Mouse (Mus musculus) lung, postnatal 0 days (tissue): ENCODE measurements at regions not wholly inside any gene's neighbourhood (a gene's known extent, or its start where the extent isn't known, plus 50 kb on each side); places are given as distances from the start of the nearest gene placed in this dataset.
A peak's percentile ranks its signal among the peaks of the same experiment; 100 is the strongest.

Experiments
- ATAC-seq: fragments of 200-750 bp; cut with Nextera tagmentation; 2 replicates; pipeline ENCODE4 v1.8.0; 2017; ENCODE audit warnings: moderate library complexity
- DNase-seq: peaks from one replicate; pipeline ENCODE4 v3.0.0-alpha.2; 2016; ENCODE audit warnings: low spot score
- H3K27ac ChIP-seq: fragments of 300-500 bp; sonication (generic); 2 replicates; pipeline ENCODE4 v1.5.1; 2014; ENCODE audit warnings: antibody characterized with exemption, mild to moderate bottlenecking, low read length, mixed read lengths
- H3K27me3 ChIP-seq: fragments of 300-500 bp; sonication (generic); replicated peaks from 2 replicates; pipeline ENCODE4 v1.6.1; 2014; ENCODE audit warnings: low read length, mixed read lengths; ENCODE audit not compliant: insufficient read depth
- H3K36me3 ChIP-seq: fragments of 300-500 bp; sonication (generic); 2 replicates; pipeline ENCODE4 v1.6.1; 2014; ENCODE audit warnings: low read length, mixed read lengths; ENCODE audit not compliant: insufficient read depth
- H3K4me1 ChIP-seq: fragments of 300-500 bp; sonication (generic); 2 replicates; pipeline ENCODE4 v1.6.1; 2014; ENCODE audit warnings: antibody characterized with exemption, low read depth, low read length, mixed read lengths; ENCODE audit not compliant: insufficient read depth
- H3K4me2 ChIP-seq: fragments of 300-500 bp; sonication (generic); replicated peaks from 2 replicates; pipeline ENCODE4 v1.6.1; 2014; ENCODE audit warnings: low read depth, mild to moderate bottlenecking, low read length, moderate library complexity, mixed read lengths
- H3K4me3 ChIP-seq: fragments of 300-500 bp; sonication (generic); 2 replicates; pipeline ENCODE4 v1.5.1; 2014; ENCODE audit warnings: low read depth, low read length
- H3K9ac ChIP-seq: fragments of 300-500 bp; sonication (generic); replicated peaks from 2 replicates; pipeline ENCODE4 v1.6.1; 2014; ENCODE audit warnings: low read depth, mild to moderate bottlenecking
- H3K9me3 ChIP-seq: fragments of 300-500 bp; sonication (generic); 2 replicates; pipeline ENCODE4 v1.6.1; 2016; ENCODE audit warnings: low read length, mixed read lengths
- CTCF ChIP-seq: IDR thresholded peaks from 2 replicates; pipeline ENCODE4 v1.5.1; 2016; ENCODE audit warnings: antibody characterized with exemption, mild to moderate bottlenecking
- EP300 ChIP-seq: IDR thresholded peaks from 2 replicates; pipeline ENCODE4 v1.6.1; 2016; ENCODE audit warnings: antibody characterized with exemption, mild to moderate bottlenecking, control low read depth
- WGBS: fragments of 180-500 bp; shearing (Covaris S2); extraction: QIAGEN DNeasy Blood & Tissue Kit; methylation state at CpG from one replicate; pipeline ENCODE4 v1.1.7; 2014; 5-methylcytosine and 5-hydroxymethylcytosine counted together

GRCm38 (mm10) chr4:12452086-12452485 is 280.3 kb upstream of the Fam92a start:
- 82% methylated on average over 2 of the region's 2 CpGs for WGBS
- no peaks in the 10 kb centered on the region for H3K4me1 ChIP-seq

DNA sequence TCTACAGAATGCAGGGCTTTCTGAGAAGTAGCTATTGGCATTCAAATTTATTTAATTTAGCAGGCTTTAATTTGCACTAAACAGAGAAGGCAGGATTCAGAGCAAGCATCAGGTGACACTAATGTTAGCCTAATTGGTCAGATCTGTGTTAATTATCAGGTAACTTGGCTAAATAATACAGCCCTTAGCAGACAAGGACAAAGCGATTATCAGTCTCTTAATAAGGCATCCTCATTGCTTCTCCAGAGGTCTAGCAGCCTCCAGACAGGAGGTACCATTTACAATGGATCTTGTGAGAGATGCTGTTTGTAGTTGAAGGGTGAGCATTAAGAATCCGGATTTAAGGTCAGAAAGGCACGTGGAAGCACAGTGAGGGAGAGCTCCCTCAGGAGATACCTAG is 253.7 kb upstream of the Fam92a start:
- no peak for TF ChIP-seq CTCF
- TF ChIP-seq EP300 = no peak
- H3K4me1 ChIP-seq = no peaks in the 10 kb centered on the region
- no peaks in the 10 kb centered on the region for H3K9me3 ChIP-seq
- no peaks in the 10 kb centered on the region for H3K27me3 ChIP-seq
- no peak overlapping the region for H3K9ac ChIP-seq
- H3K4me3 ChIP-seq = no peak overlapping the region
- 43% methylated on average over 3 of the region's 3 CpGs for WGBS
- ATAC-seq (no peak), DNase-seq (no peak)
- no peaks in the 10 kb centered on the region for H3K36me3 ChIP-seq
- no peak overlapping the region for H3K27ac ChIP-seq
- H3K4me2 ChIP-seq = no peak overlapping the region

More at GRCm38 (mm10) chr4:12452086-12452485, 280.3 kb upstream of the Fam92a start:
- Histone ChIP-seq H3K9ac (no peak overlapping the region), H3K36me3 (no peaks in the 10 kb centered on the region), H3K9me3 (no peaks in the 10 kb centered on the region), H3K4me3 (no peak overlapping the region), H3K4me2 (no peak overlapping the region), H3K27ac (no peak overlapping the region), H3K27me3 (no peaks in the 10 kb centered on the region)
- no peak for TF ChIP-seq CTCF
- no peak for TF ChIP-seq EP300
- DNase-seq (no peak), ATAC-seq (no peak)

- ATAC-seq = no peak
These were observed 250.0 kb upstream of the Fam92a start for GRCm38 (mm10) chr4:12421628-12422319.

DNA sequence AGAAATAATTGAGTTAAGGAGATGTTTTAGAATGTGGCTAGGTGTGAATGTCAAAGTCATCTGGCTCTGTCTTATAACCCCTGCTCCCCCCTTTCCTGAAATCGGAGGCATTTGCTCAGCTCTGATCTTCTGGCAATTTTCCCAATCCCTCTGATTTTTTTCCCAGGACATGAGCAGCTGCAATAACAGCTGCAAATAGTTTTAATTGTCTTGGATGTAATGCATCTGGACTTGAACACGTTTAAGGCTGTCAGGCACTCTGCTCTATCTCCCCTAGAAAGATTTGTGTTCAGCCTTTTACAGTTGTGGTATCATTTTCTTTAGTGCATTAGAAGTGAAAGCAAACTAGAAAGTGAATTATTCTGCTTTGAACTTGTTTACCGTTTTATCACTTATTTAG is 246.3 kb upstream of the Fam92a start:
- Histone ChIP-seq H3K27ac (no peak overlapping the region), H3K4me1 (no peaks in the 10 kb centered on the region), H3K4me2 (no peak overlapping the region), H3K4me3 (no peak overlapping the region), H3K9me3 (no peaks in the 10 kb centered on the region), H3K9ac (no peak overlapping the region), H3K36me3 (no peaks in the 10 kb centered on the region), H3K27me3 (no peaks in the 10 kb centered on the region)
- WGBS = 36% methylated on average over 3 of the region's 3 CpGs
- DNase-seq = peak; percentile 63
- TF ChIP-seq CTCF (no peak), EP300 (no peak)
- ATAC-seq = peak; percentile 60

More at GRCm38 (mm10) chr4:12421628-12422319, 250.0 kb upstream of the Fam92a start:
- Histone ChIP-seq H3K27ac (no peak overlapping the region), H3K4me3 (no peak overlapping the region), H3K4me2 (no peak overlapping the region), H3K27me3 (no peaks in the 10 kb centered on the region), H3K9me3 (no peaks in the 10 kb centered on the region), H3K4me1 (no peaks in the 10 kb centered on the region), H3K9ac (no peak overlapping the region), H3K36me3 (no peaks in the 10 kb centered on the region)
- WGBS = 65% methylated on average over 16 of the region's 16 CpGs
- DNase-seq = no peak
- no peak for TF ChIP-seq CTCF
- TF ChIP-seq EP300 = no peak

GRCm38 (mm10) chr4:12395344-12395743 is 223.5 kb upstream of the Fam92a start:
- Histone ChIP-seq H3K27ac (no peak overlapping the region), H3K4me2 (no peak overlapping the region), H3K4me3 (no peak overlapping the region), H3K9me3 (no peaks in the 10 kb centered on the region), H3K4me1 (no peaks in the 10 kb centered on the region), H3K36me3 (no peaks in the 10 kb centered on the region), H3K9ac (no peak overlapping the region), H3K27me3 (no peaks in the 10 kb centered on the region)
- ATAC-seq = no peak
- WGBS = 71% methylated on average over 1 of the region's 1 CpGs
- TF ChIP-seq CTCF (no peak), EP300 (no peak)
- DNase-seq = no peak

DNA sequence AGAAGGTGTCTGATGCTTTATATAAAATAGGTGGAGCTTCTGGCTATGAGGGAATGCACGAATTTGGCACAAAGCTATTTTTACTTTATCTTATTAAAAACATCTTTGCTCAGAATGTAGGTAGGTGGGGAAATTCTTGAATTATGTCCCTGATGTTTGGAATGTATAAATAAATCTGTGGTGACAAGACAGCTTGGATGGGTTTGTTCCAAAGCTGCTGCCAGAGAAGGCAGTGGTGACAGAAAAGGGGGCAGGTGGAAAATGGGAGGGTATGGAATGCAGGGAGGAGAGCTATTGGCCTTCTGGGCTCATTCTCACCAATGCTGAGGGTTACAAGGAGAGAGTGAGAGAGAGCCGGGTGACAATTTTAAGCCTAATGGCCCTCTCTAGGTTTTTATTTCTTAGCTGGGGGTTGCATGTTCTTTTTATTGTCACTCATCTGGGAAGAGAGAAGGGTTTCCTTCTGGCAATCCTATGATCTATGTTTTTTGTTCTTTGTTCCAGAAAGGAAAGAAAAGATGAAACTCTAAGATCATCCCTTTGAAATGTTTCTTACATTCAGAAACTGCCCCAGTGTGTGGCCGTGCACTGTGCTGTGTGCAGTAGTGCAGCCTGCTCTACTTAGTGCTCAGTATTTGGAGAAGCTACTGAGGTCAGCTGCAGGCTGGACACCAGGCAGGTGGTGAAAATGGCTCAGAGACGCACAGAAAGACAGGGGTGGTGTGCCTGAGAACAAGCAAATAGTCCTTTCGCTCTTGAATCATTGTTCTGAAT is 205.2 kb upstream of the Fam92a start:
- Histone ChIP-seq H3K27ac (no peak overlapping the region), H3K4me3 (no peak overlapping the region), H3K4me2 (no peak overlapping the region), H3K4me1 (no peaks in the 10 kb centered on the region), H3K36me3 (no peaks in the 10 kb centered on the region), H3K27me3 (no peaks in the 10 kb centered on the region), H3K9me3 (no peaks in the 10 kb centered on the region), H3K9ac (no peak overlapping the region)
- 73% methylated on average over 5 of the region's 5 CpGs for WGBS
- DNase-seq = no peak
- ATAC-seq = no peak
- TF ChIP-seq CTCF (no peak), EP300 (no peak)
